Mouse (Mus musculus) left cerebral cortex, postnatal 25 days (tissue): ENCODE data around the gene Wipf3. TPM values are rescaled to one million over a fixed set of nuclear protein-coding genes. Genes with fewer than 3 reads are reported as not detected.

Source experiments
- DNase-seq, 2 experiments: peaks; one replicate each; pipeline ENCODE4 v3.0.0; 2022; ENCODE audit warnings: low spot score in 2 of 2, mixed read lengths in 1 of 2
- intact Hi-C: fragments of 180-260 bp; cut with DNase I; formaldehyde crosslinking; loops from one replicate; pipeline ENCODE4 v1.15.1; 2025
- total RNA-seq, 2 experiments: library from RNA; stranded (reverse); gene quantifications; 2 replicates each; pipeline ENCODE4 v1.2.3; 2021

Gene Wipf3
- total RNA-seq, 2 experiments from 2014 or later = 72.4 to 84.9 TPM

DNA sequence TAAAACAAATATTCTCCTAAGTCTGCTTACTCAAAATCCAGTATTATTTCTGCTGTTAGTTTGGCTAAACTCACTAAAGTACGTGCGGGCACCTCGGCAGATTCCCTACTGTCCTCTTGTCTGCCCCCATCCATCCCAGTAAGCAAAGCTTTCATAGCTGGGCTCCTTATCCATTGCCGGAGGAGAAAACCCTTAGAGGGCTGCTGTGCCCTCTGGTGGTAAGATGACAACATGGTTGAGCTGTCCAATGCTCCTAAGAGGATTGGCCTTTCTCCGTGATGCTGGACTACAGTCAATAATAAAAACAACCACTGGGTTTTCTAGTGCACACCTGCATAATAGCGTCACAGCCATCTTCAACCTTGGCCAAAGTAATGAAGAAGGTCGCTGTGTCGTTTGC is 77.6 kb downstream of the Wipf3 start:
- peak; percentile 51 to 74 for DNase-seq
- intact Hi-C loops = loop anchor here (1.0 kb wide), 1 partner anchor 115 kb away; no protein-coding TSS in a partner anchor

DNA sequence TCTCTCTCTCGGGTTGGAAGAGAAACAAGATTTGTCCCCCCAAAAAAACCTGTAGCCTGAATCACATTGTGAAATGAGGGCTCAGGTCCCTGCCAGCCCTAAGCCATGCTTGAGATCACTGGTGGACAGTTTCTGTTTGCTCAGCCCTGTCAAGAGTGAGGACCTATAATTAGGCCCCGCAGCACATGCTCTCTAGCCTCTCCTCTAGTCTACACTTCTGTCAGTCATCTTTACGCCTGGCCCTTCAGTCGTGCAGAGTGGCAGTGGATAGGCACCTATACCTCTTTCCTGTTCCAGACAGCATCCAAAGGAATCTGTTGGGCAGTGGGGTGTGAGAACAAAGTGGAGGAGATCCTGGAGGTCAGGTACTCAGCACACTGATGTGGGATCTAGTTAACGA is 78.4 kb downstream of the Wipf3 start:
- DNase-seq = no peak
- intact Hi-C loops = loop anchor here (1.0 kb wide), 1 partner anchor 116 kb away; no protein-coding TSS in a partner anchor

DNA sequence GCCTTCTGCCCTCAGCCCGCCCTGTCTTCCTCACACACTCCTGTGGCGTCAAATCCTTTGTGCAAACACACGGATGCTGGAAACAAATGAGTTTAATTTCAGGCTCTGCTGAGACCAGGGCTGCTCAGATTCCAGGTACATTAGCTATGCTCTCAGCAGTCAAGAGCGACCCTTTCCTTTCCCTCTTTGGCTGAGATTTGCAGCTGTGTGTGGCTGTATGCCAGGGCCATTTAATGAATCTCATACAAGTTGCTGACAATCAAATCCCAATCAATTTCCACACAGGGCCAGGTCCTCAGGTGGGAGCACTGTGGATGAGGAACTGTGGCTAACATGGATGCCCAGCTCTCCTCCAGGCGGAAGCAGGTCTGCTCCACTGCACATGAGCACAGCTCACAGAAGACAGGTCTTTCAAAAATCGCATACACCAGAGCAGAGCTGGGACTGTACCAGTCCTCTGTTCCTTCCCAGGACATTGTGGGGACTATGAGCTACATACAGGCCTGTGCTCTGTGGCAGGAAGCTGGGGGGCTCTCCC is 78.9 kb downstream of the Wipf3 start:
- intact Hi-C loops = no loop called here
- DNase-seq = no peak

DNA sequence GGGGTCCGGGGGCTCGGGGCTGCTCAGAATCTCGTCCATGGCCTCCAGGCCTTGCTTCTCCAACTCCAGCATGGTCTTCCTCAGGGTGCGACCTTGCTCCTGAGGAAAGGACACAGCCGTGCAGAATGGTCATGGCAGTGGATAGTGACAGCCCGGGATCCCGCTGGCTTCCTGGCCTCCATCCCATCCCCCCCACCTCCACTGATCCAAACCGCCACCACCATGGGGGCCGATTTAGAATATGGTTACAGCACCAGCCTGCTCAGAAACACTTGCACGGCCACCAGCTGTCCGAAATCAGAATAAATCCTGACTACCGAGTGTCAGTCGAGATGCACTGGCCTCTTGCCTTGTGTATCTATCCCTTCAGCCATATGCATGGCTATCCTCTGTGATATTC is 79.9 kb downstream of the Wipf3 start:
- intact Hi-C loops = no loop called here
- DNase-seq = no peak

DNA sequence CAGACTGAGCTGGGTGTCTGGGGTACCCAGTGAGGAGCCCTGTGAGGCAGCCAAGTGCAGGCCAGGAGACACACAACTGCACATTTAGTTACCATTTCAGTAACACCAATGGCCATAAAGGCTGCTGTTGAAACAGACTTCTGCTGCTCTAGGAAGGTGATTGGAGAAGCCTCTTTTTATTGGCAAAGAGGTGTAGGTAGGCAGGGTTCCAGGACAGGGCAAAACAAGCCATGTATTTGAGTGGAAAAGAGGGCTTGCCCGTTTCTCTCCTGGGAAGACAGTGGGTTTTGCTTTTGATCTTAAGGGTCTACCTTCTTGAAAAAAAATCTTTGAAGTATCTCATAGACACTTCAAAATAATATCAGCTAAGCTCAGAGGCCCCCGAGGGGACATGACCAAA is 82.9 kb downstream of the Wipf3 start:
- intact Hi-C loops = no loop called here
- DNase-seq = no peak

DNA sequence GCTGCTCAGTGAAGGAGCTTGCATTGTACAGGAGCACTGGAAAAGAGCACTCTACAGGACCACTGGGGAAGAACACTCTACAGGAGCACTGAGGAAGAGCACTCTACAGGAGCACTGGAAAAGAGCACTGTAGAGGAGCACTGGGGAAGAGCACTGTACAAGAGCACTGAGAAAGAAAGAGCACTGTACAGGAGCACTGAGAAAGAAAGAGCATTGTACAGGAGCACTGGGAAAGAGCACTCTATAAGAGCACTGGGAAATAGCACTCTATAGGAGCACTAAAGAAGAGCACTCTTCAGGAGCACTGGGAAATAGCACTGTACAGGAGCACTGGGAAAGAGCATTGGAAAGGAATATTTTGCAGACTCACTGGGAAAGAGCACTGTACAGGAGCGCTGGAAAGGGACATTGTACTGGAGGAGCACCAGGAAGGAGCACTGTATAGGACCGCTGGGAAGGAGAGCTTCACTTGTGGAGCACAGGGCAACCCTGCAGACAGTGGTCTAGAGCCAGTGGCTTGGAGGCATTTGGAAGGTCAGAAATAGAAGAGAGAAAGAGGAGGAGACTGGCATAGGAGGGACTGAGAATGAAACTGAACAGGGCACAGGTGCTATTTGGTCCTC is 87.2 kb downstream of the Wipf3 start:
- no peak for DNase-seq
- intact Hi-C loops = no loop called here

DNA sequence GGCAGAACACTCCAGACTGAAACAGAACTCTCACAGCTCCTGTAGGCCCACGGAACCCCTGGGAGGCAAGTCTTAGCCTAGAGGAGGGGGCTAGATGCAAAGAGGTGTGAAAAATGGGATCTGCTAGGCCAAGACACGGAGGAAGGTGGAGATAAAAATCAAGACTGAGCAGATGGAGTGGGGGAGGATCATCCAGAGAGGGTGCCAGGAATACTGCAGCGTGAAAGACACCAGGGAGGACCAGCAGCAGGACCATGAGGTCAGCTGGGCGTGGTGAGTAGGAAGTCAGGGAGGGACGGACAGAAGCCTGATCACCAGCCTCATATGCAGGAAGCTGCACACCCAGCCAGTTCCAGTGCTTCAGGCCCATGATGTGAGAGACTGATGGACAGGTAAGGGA is 89.4 kb downstream of the Wipf3 start:
- intact Hi-C loops = no loop called here
- DNase-seq = peak in 1 of 2 experiments; percentile 59

DNA sequence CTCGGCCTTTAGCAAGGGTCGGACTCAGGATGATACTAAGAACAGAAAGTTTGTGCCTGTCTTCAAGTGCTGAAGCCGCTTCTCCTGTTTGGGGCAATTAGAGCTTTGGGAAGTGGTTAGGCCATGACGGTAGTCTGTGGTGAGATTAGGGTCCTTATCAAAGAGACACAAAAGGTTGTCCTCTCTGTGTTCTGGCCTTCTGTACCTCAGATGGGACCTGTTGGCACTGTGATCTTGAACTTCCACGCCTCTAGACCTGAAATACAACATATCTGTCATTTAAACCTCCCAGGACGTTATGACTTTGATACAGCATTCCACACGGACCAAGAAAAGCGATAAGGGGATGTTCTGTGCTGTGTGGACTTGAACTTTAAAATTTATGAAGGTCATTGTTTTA is 99.3 kb downstream of the Wipf3 start:
- intact Hi-C loops = no loop called here
- no peak for DNase-seq

DNA sequence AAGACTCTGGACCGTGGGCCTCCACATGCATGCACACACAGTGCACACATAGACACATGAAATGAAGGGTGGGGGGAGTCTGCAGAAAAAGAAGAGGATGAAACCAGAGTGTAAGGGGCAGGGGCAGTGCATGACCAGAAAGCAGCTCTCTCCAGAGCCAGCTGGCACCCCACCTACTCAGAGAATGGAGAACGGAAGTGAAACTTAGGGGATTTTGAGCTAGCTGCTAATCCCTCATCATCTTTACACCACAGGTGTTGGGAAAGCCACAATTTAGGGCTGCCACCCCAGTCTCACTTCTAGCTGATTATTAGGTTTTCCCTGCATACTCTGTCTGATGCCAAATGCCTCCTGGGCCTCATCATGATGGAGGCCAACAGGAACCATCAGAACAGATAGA is 100.8 kb downstream of the Wipf3 start:
- intact Hi-C loops = no loop called here
- DNase-seq = no peak

DNA sequence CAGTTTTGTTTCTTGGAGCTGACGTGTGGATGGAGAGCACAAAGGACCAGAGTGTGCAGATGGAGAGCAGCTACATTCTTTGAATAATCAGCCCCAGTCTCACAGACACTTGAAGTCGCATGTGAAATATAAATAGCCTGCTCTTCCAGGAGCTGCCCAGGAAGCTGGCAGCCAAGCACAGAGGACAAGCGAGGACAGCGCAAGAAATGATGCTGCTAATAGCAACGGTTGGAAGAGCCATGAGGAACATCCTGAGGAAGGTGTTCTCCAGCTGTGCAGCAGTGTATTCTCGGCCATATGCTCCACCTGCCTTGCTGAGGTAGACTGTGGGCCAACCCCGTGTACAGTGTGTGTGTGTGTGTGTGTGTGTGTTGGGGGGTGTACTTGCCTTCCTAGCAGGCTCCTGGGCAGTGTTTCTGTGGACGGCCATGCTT is 101.7 kb downstream of the Wipf3 start:
- DNase-seq = peak; percentile 55 to 82

DNA sequence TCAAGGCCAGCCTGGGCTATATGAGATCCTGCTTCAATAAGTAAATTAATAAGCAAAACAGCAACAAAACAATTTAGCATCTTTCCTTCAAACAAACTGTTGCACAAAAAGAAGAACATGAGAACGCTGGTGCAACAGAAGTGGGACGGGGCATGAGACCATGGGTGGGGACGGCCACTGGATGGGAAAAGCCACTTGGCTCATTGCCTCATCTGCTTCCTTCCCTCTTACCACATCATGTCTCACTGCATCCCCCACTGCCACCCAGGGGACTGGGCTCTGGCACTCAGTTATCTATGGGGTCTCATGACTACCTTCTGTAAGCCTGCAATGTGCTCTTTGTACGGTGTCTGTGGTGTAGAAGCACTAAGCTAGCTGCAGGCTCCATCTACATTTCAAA is 106.1 kb downstream of the Wipf3 start:
- DNase-seq = no peak
- intact Hi-C loops = no loop called here

More for the DNA sequence above, 101.7 kb downstream of the Wipf3 start:
- intact Hi-C loops = no loop called here

DNA sequence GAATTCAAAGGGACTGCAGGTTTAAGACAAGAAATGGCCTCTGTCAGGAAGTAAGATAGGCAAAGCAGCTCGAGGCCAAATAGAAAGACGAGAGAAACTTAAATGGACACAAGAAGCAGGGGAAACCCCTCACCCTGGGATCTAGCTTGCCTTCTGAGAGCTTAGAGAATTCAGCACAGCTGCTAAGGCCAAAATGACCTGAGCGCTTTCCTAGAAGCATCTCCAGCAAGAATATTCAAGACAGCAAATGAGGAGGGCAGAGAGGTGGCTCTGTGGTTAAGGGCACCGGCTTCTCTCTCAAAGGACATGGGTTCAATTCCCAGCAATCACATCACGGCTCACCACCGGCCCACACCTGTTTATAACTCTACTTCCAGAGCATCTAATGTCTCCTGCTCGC is 107.7 kb downstream of the Wipf3 start:
- intact Hi-C loops = no loop called here
- no peak for DNase-seq

DNA sequence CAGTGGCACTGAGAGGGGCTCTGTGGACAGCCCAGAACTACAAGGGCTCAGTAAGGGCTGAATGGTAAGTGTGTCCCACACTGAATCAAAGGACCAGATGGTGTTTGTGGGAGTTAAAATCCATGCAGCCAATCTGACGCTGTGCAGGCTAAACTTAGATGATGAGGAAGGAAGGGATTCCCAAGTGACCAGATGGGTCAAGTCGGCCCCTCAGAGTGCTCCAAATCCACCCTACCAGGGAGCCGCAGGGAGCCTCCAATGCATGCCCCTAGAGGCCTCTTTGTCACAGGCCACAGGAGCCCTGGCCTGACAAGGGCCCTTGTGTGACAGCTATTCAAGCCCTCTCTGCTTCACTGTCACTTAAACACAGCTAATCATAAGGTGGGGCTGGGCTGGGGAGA is 109.4 kb downstream of the Wipf3 start:
- intact Hi-C loops = no loop called here
- DNase-seq = peak in 1 of 2 experiments; percentile 78

DNA sequence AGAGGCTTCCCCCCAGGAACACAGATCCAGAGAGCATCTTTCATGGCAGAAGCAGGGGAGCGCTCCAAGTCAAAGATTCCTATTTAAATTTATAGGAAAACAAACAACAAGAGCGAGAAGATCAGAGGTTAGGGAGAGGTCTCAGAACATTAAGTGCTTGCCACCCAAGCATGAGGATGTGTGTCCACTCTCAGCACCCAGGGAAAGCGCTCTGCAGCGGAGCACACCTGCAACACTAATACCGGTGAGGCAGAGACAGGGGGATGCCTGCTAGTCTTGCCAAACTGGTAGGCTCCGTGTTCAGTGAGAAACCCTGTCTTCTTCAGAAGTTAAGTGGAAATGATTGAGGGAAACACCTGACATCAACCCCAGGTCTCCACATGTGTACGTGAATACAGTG is 110.0 kb downstream of the Wipf3 start:
- no peak for DNase-seq
- intact Hi-C loops = no loop called here

DNA sequence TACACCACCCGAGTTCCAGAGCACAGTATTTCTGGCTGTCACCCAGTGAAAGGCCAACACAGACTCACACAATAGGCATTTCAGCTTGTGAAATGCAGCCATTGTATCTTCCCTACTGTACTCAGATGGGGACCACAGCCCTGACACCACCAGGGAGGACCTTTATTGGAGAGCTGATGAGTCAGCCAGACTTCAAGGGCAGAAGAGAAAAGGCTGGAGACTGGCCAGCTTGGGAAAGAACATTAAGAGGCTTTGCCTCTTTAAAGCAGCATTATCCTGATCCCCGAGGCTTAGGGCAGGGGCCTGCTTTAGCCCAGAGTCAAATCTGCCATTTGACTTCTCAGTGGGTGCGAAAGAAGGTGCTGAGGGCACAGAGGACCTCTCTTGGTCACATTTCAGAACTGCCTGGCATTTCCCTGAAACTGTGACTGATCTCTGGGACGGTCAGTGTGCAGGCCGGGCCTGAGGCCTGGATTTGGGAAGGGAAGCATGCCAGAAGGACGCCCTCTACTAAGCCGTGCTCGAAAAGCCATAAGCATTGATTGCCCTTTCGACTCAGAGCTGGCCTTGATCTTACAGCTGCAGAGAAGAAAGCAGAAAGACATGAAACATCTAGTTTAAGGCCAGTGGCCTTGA is 111.0 kb downstream of the Wipf3 start:
- intact Hi-C loops = no loop called here
- DNase-seq = no peak

DNA sequence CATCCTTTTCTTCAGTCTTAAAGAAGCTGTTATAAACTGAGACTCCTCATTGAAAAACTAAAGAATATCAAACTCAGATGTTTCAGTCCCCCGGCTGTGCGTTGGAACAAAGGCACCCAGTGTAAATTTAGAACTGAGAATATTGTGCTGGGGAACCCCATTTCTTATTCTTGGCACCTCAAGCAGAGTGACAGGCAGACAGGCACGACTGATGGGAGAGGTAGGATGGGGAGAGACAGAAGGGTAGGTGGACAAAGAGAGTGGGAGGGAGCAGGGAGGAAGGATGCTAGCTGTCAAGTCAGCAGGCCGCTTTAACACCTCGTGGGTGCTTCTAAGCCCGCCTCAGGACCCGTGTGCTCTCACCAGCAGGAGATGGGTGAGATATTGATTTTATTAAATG is 113.4 kb downstream of the Wipf3 start:
- intact Hi-C loops = no loop called here
- peak in 1 of 2 experiments; percentile 69 for DNase-seq

DNA sequence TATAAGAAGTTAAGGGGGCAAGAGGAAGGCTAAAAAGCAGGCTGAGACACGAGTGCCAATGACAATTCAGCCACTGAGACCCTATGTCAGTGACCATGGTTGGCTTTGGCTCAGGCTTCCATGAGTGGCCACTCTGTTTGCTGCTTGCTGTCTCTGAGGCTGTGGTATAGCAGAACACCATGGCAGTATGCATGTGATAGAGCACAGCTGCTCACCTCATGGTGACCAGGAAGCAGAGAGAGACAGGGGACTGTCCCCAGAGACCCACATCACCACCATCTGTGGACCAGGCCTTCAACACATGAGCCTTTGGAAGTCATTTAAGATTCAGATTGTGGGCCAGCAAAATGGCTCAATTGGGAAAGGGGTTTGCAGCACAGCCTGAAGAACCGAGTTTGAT is 114.2 kb downstream of the Wipf3 start:
- intact Hi-C loops = no loop called here
- DNase-seq = no peak

DNA sequence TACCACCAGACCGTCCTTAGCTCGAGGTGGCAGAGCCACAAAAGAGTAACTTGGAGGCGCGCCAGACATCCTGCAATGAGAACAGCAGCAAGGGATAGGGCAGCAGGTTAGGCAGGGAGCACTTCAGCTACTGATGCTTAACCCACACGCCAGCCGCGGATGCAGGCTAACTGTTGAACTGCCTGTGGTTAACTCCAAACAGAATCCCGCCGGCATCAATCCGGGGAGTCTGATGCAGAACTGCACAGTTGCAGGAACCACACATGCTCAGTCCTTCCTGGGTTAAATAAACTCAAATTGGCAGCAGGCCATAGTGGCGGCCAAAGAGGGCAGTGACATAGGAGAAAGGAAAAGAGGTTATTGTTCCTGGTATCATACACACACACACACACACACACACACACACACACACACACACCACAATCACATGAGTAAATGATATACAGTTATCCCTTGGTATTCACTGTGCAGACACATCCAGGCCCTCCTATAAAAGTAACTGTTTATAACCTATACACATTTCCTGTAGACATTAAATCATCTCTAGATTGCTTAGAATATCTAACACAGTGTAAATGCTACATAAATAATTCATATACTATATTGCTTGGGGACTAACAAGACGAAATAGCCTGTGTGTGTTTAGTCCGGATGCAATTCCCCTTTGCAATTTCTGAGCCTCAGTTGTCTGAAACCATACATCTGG is 119.1 kb downstream of the Wipf3 start:
- intact Hi-C loops = no loop called here

DNA sequence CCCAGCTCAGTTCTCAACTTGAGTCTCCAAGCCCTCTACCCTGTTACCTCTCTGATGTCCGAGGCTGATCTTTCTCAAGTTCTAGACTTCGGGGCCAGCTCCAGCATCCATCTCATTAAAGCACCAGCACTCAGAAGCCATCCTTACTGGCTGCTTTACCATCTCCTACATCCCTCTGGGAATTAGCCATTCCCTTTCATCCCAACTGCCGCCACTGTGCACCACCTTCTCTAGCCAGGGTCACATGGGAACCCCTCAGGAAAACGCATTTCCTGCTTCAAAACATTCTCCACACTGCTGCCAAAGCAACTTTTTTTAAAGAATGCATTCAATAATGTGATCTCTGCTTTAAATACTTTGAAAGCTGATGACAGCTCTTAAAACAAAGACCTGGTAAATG is 119.9 kb downstream of the Wipf3 start:
- no peak for DNase-seq
- intact Hi-C loops = no loop called here

More for the DNA sequence above, 119.1 kb downstream of the Wipf3 start:
- no peak for DNase-seq

DNA sequence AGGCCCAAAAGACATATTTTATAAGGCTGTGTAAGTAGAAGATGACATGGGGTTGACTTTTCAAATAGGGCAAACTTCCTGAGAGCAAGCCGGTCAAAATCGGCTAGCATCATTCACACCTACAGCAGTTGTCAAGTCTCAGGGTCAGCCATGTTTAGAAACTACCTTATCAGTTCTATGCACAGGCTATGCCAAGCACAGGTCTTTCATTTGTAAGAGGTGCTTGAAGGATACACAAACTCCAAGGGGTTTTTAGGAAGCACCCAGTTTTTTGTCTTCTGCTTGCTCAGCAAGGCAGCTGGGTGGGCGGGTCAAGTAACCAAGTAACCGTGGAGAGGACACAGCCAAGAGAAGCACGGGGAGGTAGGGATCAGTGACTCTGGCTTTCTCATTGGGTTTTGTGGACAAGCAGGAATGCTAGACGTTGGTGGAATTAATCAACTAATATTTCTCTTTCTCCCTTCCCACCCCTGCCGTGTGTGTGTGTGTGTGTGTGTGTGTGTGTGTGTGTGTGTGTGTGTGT is 121.5 kb downstream of the Wipf3 start:
- intact Hi-C loops = no loop called here

More for the DNA sequence above, 121.5 kb downstream of the Wipf3 start:
- DNase-seq = no peak
